Mouse (Mus musculus): ENCODE measurements around the gene Elavl3. TPM values are rescaled to one million over a fixed set of nuclear protein-coding genes. Genes with fewer than 3 reads are reported as not detected.

Elavl3 gene
- total RNA-seq, 2 experiments from 2014 or later, result 155 to 168 TPM

- intact Hi-C loops (cut with DNase I), result loop anchor here (2.0 kb wide), 1 partner anchor 77 kb away; no protein-coding TSS in a partner anchor
- DNase-seq (ENCODE audit: low spot score in 2 of 2), result no peak
These were observed 13.8 kb upstream of the Elavl3 start for GRCm38 (mm10) chr9:22065642-22066041.

- DNase-seq (ENCODE audit: low spot score in 2 of 2), result no peak
- intact Hi-C loops (cut with DNase I), result no loop called here
These were observed 12.5 kb upstream of the Elavl3 start for GRCm38 (mm10) chr9:22064341-22064740.

DNA sequence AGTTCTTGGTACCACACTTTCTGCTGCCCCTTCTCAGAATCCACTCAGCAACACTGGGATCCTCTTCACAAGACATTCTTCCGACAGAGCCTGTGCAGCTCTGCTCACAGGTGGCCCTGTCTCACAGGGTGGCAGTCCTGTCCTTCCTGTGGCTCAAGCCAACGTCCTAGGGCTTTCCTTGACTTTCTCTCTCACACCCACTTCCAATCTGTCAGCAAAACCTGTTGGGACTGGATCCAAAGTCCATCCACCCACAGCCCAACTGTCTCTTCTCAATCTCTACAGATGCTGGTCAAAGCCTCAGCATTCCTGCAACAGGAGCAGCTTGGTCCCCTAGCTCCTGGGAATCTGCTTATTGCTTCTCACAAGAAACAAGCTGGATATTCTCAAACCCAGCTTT, 9.5 kb upstream of the Elavl3 start:
- DNase-seq (ENCODE audit: low spot score in 2 of 2), result peak in 1 of 2 experiments; percentile 52
- intact Hi-C loops (cut with DNase I), result no loop called here

GRCm38 (mm10) chr9:22058011-22058424, 6.2 kb upstream of the Elavl3 start:
- no peak for DNase-seq (ENCODE audit: low spot score in 2 of 2)
- intact Hi-C loops (cut with DNase I), result no loop called here

DNA sequence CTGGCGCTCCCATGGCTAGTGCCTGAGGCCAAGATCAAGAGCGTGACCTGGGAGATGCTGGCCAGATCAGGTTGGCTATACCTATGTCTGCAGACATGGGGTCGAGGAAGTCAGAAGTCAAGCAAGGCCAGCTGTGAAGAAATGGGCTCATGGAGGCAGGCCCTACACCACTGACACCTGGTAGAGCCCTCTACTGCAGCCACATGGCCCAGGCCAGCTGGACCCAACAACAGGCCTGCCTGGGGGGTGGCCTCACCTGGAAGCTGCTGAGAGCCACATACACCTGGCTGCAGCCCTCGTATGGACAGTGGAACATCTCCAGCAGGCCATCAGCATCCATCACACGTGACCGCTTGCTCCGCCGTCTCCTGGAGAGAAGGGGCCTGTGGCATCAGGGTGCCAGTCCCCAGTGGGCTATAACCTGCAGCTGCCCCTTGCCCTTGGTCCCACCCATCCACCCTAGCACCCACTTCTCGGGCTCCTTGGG, 5.3 kb upstream of the Elavl3 start:
- DNase-seq (ENCODE audit: low spot score in 2 of 2), result no peak
- intact Hi-C loops (cut with DNase I), result no loop called here

DNA sequence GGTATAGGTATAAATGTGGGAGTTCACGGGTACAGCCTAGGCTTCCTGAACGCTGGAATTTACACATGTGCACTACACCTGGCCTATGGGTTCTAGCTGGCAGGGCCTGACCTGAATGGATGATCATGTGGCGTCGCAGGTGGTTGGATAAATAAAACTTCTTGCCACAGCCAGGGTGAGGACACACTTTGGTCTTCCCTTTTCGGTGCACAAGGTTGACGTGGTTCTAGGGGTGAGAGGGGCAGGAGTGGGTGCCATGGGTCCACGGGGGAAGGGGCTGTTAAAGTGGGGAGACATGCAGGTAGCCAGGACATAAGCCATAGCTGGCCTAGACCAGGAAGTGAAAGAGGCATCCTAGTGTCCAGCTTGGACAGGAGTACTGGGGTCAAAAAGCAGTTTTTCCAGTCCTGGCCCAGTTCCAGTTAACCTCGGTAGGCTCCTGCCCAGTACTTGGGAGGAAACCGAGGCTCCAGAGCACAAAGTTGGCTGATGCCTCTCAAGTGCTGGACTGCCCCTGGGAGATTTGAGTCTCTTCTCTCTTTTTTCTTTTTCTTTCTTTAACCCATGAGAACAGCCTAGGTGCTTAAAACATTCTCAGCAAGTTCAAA, 4.6 kb upstream of the Elavl3 start:
- DNase-seq (ENCODE audit: low spot score in 2 of 2), result no peak
- intact Hi-C loops (cut with DNase I), result no loop called here

- DNase-seq (ENCODE audit: low spot score in 2 of 2), result no peak
- intact Hi-C loops (cut with DNase I), result no loop called here
These were observed 3.9 kb upstream of the Elavl3 start for GRCm38 (mm10) chr9:22055713-22056112.

- DNase-seq (ENCODE audit: low spot score in 2 of 2), result peak; percentile 83 to 88
- intact Hi-C loops (cut with DNase I), result loop anchor here (5.0 kb wide), 2 partner anchors 42 to 102 kb away; no protein-coding TSS in a partner anchor
These were observed 2.7 kb upstream of the Elavl3 start for GRCm38 (mm10) chr9:22054411-22055076.

- DNase-seq (ENCODE audit: low spot score in 2 of 2), result no peak
- intact Hi-C loops (cut with DNase I), result loop anchor here (5.0 kb wide), 2 partner anchors 41 to 101 kb away; no protein-coding TSS in a partner anchor
These were observed 1.8 kb upstream of the Elavl3 start for GRCm38 (mm10) chr9:22053657-22054056.

DNA sequence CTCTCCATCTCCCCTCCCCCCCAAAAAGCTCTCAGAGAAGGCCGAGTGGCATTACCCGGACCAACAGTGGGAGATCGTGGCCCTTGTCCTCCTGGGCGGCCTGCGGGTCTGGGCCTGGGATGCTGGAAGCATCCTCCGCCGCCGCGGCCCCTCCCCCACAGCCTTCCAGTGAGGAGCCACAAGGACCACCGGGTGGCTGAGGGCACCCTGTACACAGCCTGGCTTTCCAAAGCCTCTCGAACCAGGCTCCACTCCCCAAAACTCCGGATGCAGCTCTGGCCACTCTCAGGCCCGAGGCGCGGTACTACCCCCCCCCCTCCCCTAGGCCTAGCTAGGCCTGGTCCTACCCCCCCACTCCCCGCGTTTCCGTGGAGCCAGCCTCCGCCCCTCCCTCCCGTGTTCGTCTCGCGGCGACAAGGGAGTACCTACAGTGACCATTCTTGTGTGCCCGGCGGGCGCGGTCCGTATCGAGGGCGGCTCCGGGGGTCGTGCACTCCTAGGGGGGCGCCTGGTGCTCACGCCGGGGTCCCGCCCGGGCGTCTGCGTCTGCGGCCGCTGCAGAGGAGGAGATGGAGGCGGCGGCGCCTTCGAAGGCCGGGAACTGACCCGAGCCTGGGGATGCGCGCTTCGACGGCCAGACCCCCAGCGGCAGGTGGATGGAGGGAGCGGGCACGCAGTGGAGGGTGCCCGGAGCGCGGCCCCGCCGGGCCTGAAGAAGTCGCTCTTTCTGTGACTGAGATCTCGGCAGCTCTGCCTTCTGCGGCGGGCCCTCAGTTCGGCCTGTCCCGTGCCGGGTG, 464 bp downstream of the Elavl3 start:
- DNase-seq (ENCODE audit: low spot score in 2 of 2), result peak in 1 of 2 experiments; percentile 39
- intact Hi-C loops (cut with DNase I), result loop anchor here (5.0 kb wide), 2 partner anchors 39 to 99 kb away; no protein-coding TSS in a partner anchor

DNA sequence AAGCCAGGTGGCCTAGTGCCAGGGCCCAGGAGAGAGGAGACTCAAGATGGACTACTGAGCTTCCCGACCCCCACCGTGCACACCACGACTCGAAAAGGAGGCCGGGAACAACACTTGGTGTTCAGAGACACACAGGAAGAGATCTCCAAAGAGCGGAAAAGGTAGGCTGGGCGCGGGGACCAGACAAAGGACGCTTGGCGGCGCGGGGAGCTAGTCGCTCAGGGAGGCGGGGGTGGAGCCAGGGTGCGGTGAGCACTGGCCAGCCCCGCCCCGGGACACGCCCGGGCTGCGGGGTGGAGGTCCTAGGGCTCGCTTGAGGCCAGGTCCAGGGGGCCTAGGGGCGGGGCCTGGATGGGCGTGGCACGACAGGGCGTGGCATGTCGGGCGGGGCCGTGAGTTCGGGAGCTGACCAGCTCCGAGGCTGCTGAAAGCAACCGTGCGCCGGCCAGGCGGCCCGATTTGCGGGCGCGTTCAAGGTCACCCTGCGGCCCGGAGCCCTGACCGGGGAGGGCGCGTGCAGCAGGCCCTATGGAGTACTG, 1.4 kb downstream of the Elavl3 start:
- peak; percentile 52 to 64 for DNase-seq (ENCODE audit: low spot score in 2 of 2)
- intact Hi-C loops (cut with DNase I), result loop anchor here (5.0 kb wide), 2 partner anchors 38 to 98 kb away; no protein-coding TSS in a partner anchor

- DNase-seq (ENCODE audit: low spot score in 2 of 2), result no peak
- intact Hi-C loops (cut with DNase I), result loop anchor here (5.0 kb wide), 2 partner anchors 37 to 97 kb away; no protein-coding TSS in a partner anchor
These were observed 2.0 kb downstream of the Elavl3 start for GRCm38 (mm10) chr9:22049721-22050270.

DNA sequence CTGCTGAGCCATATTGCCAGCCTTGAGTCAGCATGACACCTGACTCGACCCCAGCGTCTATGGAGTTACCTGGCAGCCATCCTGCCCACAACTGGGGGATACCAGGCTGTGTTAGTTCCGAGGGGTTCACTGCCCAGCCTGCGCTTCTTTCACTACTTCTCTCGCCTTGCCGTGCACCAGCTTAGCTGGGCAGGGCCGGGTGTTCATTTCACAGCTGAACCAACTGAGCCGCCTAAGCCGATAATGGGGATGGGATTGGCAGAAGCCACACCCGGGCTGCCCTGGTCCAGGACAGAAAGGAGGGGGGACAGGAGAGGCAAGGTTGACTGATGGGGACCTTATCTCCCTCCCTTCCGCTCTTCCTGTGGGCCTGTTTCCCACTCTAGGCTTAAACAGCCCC, 2.5 kb downstream of the Elavl3 start:
- intact Hi-C loops (cut with DNase I), result no loop called here
- no peak for DNase-seq (ENCODE audit: low spot score in 2 of 2)

- intact Hi-C loops (cut with DNase I), result no loop called here
- no peak for DNase-seq (ENCODE audit: low spot score in 2 of 2)
These were observed 4.5 kb downstream of the Elavl3 start for GRCm38 (mm10) chr9:22047329-22047728.

- no peak for DNase-seq (ENCODE audit: low spot score in 2 of 2)
- intact Hi-C loops (cut with DNase I), result no loop called here
These were observed 10.0 kb downstream of the Elavl3 start for GRCm38 (mm10) chr9:22041832-22042231.

DNA sequence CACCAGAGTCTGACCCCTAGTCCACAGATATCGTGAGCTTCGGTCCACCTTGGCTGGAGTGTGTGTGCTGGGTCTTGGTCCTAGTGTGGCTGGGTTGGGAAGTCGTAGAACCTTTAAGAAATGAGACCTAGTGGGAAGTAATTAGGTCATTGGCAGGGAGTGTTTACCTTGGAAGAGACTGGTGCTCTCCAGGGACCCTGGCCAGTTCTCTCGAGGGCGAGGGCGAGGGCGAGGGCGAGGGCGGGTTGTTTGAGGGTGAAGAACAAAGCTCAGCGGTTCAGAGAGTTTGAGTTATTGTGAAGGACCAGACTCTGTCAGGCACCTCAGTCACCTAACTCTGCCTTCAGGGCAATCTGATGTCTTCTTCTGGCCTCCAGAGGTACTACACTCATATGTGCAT, 14.0 kb downstream of the Elavl3 start:
- no peak for DNase-seq (ENCODE audit: low spot score in 2 of 2)
- intact Hi-C loops (cut with DNase I), result no loop called here

DNA sequence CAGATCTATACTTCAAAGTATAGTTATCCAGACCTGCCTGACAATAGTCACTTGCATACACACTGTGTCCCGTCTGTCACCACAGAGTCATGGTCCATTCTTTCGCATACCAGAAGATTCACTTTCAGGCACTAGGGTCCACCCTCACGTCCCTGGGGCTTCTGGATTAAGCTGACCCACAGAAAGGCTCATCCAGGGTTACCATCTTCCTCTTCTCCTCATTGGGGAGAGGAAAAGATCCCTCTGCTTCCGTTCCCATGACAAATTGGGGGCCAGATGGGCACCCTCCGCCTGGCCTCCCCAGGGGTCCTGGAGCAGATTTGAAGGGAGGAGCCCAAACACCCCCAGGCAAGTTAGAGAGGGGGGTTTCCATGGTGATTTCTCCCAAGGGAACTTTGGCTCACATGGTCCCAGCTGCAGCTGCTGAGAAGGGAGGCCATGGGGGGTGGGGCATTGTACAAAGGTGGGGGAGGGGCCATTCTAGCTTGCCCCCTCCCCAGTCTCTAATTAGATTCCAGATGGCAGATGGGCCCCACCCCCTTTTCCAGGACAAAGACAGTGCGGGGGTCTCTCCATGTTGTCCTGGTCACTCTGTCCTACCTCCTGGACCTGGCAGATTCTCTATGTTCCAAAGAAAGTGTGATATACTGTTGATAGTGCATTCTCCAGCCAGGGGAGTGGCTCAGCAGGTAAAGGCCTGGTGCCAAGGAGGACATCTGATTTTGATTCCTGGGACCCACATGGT, 16.4 kb downstream of the Elavl3 start:
- no peak for DNase-seq (ENCODE audit: low spot score in 2 of 2)
- intact Hi-C loops (cut with DNase I), result no loop called here

- intact Hi-C loops (cut with DNase I), result no loop called here
- DNase-seq (ENCODE audit: low spot score in 2 of 2), result no peak
These were observed 21.4 kb downstream of the Elavl3 start for GRCm38 (mm10) chr9:22030386-22030785.

DNA sequence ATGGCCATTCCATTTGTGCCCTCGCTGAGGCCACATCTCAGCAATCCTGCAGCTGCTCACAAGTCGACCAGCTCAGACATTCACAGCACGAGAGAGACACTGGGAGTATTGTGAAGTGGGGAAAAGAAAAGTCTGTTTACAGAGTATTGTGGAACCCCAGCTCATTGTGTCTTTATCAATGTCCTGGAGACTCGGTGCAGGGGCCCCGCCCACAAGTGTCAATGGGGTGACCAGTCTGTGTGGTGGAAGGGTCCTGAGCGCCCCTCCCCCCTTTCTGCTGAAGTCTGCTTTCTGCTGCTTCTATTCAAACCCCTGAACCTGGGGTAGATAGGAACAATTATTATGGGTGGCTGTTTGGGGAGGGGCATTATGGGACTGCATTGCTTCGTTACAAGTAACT, 23.4 kb downstream of the Elavl3 start:
- intact Hi-C loops (cut with DNase I), result no loop called here
- no peak for DNase-seq (ENCODE audit: low spot score in 2 of 2)
